Mouse (Mus musculus) splenic B cell, adult 2 months (primary cell): ENCODE data around the gene Leng1.
"Not testable (repeated sequence)": the region's sequence is repeated elsewhere in the genome, so short reads cannot be mapped to it uniquely, and the experiment has no call there.

Source experiments
- DNase-seq: peaks from one replicate; pipeline ENCODE4 v3.0.0-alpha.2; 2011; ENCODE audit warnings: low read depth, low spot score
- H3K27me3 ChIP-seq: 2 replicates; pipeline ENCODE4 v1.6.1; 2012; ENCODE audit warnings: mild to moderate bottlenecking, low read length, moderate library complexity, mixed read lengths; ENCODE audit not compliant: control insufficient read depth, poor library complexity, insufficient read depth, severe bottlenecking
- H3K36me3 ChIP-seq: 2 replicates; pipeline ENCODE4 v1.6.1; 2012; ENCODE audit warnings: mild to moderate bottlenecking, low read length, moderate library complexity, mixed read lengths; ENCODE audit not compliant: control insufficient read depth, poor library complexity, insufficient read depth, severe bottlenecking

The Leng1 gene

GRCm38 (mm10) chr7:3665215-3666114, at the start of gene Leng1:
TSS of gene Leng1 (minus strand) at chr7:3665840.
- peak; percentile 97 for DNase-seq
- Histone ChIP-seq H3K27me3 (no peaks in the 10 kb centered on the region), H3K36me3 (peaks cover 6% of the 10 kb centered on the region; the same call in 1 of the 2 replicates)

GRCm38 (mm10) chr7:3715249-3715648, 49.6 kb upstream of the Leng1 start:
- H3K36me3 ChIP-seq, result peaks cover 13% of the 10 kb centered on the region
- no peak for DNase-seq
- no peaks in the 10 kb centered on the region for H3K27me3 ChIP-seq

GRCm38 (mm10) chr7:3712264-3712942, 46.8 kb upstream of the Leng1 start:
- Histone ChIP-seq H3K27me3 (no peaks in the 10 kb centered on the region), H3K36me3 (peaks cover 12% of the 10 kb centered on the region)
- no peak for DNase-seq

GRCm38 (mm10) chr7:3709000-3709399, 43.4 kb upstream of the Leng1 start:
- Histone ChIP-seq H3K27me3 (no peaks in the 10 kb centered on the region), H3K36me3 (peaks cover 8% of the 10 kb centered on the region; the same call in 1 of the 2 replicates)
- no peak for DNase-seq

GRCm38 (mm10) chr7:3708447-3708980, 42.9 kb upstream of the Leng1 start:
- not testable (repeated sequence) for DNase-seq, H3K36me3 ChIP-seq, H3K27me3 ChIP-seq

- no peak for DNase-seq
- Histone ChIP-seq H3K27me3 (no peaks in the 10 kb centered on the region), H3K36me3 (peaks cover 5% of the 10 kb centered on the region; the same call in 1 of the 2 replicates)
These were observed 42.2 kb upstream of the Leng1 start for GRCm38 (mm10) chr7:3707568-3708413.

GRCm38 (mm10) chr7:3707027-3707426, 41.4 kb upstream of the Leng1 start:
- H3K27me3 ChIP-seq, result no peaks in the 10 kb centered on the region
- DNase-seq, result peak; percentile 84
- peaks cover 3% of the 10 kb centered on the region; the same call in 1 of the 2 replicates for H3K36me3 ChIP-seq

- no peaks in the 10 kb centered on the region for H3K27me3 ChIP-seq
- H3K36me3 ChIP-seq, result peaks cover 2% of the 10 kb centered on the region; the same call in 1 of the 2 replicates
- no peak for DNase-seq
These were observed 40.8 kb upstream of the Leng1 start for GRCm38 (mm10) chr7:3706343-3706934.

- H3K27me3 ChIP-seq, result no peaks in the 10 kb centered on the region
- no peak for DNase-seq
- H3K36me3 ChIP-seq, result peaks cover 2% of the 10 kb centered on the region; the same call in 1 of the 2 replicates
These were observed 40.3 kb upstream of the Leng1 start for GRCm38 (mm10) chr7:3705911-3706310.

GRCm38 (mm10) chr7:3705461-3705860, 39.8 kb upstream of the Leng1 start:
- H3K27me3 ChIP-seq, DNase-seq, H3K36me3 ChIP-seq: not testable (repeated sequence)

- no peaks in the 10 kb centered on the region for H3K27me3 ChIP-seq
- no peak for DNase-seq
- peaks cover 2% of the 10 kb centered on the region; the same call in 1 of the 2 replicates for H3K36me3 ChIP-seq
These were observed 38.8 kb upstream of the Leng1 start for GRCm38 (mm10) chr7:3704475-3704874.

- peak; percentile 99 for DNase-seq
These were observed 38.3 kb upstream of the Leng1 start, which contains the start of gene Rps9 for GRCm38 (mm10) chr7:3703879-3704441. TSS of gene Rps9 (plus strand) at chr7:3703993.

GRCm38 (mm10) chr7:3703148-3703878, 37.7 kb upstream of the Leng1 start:
- Histone ChIP-seq H3K36me3 (peaks cover 5% of the 10 kb centered on the region; the same call in 1 of the 2 replicates), H3K27me3 (no peaks in the 10 kb centered on the region)
- DNase-seq, result peak; percentile 31

More at GRCm38 (mm10) chr7:3703879-3704441, 38.3 kb upstream of the Leng1 start, which contains the start of gene Rps9:
- no peaks in the 10 kb centered on the region for H3K27me3 ChIP-seq
- peaks cover 2% of the 10 kb centered on the region; the same call in 1 of the 2 replicates for H3K36me3 ChIP-seq
